Mouse (Mus musculus): ENCODE data around the gene Serpina10. TPM values are rescaled to one million over a fixed set of nuclear protein-coding genes. Genes with fewer than 3 reads are reported as not detected.
"Not testable (repeated sequence)": the region's sequence is repeated elsewhere in the genome, so short reads cannot be mapped to it uniquely, and the experiment has no call there.

Gene Serpina10
- polyA plus RNA-seq, 1 experiment from 2014 or later: 0.11 TPM

- H3K36me3 ChIP-seq (ENCODE audit: control insufficient read depth, insufficient read depth, low read length): no peaks in the 10 kb centered on the region
- 89% methylated on average over 8 of the region's 8 CpGs for WGBS
- no peak for DNase-seq (ENCODE audit: low spot score)
Measured at GRCm38 (mm10) chr12:103583771-103584170, 47.5 kb downstream of the Serpina10 start.

DNA sequence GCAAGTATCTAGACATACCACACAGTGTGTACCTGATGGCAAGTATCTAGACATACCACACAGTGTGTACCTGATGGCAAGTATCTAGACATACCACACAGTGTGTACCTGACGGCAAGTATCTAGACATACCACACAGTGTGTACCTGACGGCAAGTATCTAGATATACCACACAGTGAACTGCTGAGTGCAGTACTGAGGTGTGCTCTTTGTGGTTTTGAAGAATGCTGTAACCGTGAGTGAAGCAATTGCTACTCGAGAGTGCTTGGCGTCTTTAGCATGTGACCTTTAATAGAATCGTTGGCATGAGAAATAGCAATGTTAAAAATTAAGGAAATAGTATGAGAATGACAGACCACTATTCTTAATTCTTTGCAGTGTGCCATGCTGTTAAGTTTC is 53.1 kb downstream of the Serpina10 start:
- not testable (repeated sequence) for H3K4me1 ChIP-seq (ENCODE audit: control insufficient read depth, insufficient read depth, low read length); H3K36me3 ChIP-seq (ENCODE audit: control insufficient read depth, insufficient read depth, low read length)
- 93% methylated on average over 6 of the region's 6 CpGs for WGBS

More at GRCm38 (mm10) chr12:103583771-103584170, 47.5 kb downstream of the Serpina10 start:
- Histone ChIP-seq H3K4me2 (ENCODE audit: low read length) (no peak overlapping the region), H3K27ac (ENCODE audit: low read depth, low read length) (no peak overlapping the region), H3K9ac (ENCODE audit: low read length) (no peak overlapping the region), H3K27me3 (replicated peaks; ENCODE audit: control insufficient read depth, insufficient read depth, low read length) (no peaks in the 10 kb centered on the region), H3K4me1 (ENCODE audit: control insufficient read depth, insufficient read depth, low read length) (no peaks in the 10 kb centered on the region), H3K9me3 (replicated peaks; ENCODE audit: control insufficient read depth, low read length) (no peaks in the 10 kb centered on the region), H3K4me3 (ENCODE audit: low read depth, low read length) (no peak overlapping the region)
- no peak for ATAC-seq

GRCm38 (mm10) chr12:103569690-103570089 is 61.6 kb downstream of the Serpina10 start:
- Histone ChIP-seq H3K9ac (ENCODE audit: low read length) (no peak overlapping the region), H3K36me3 (ENCODE audit: control insufficient read depth, insufficient read depth, low read length) (no peaks in the 10 kb centered on the region), H3K27ac (ENCODE audit: low read depth, low read length) (no peak overlapping the region), H3K4me2 (ENCODE audit: low read length) (no peak overlapping the region), H3K9me3 (replicated peaks; ENCODE audit: control insufficient read depth, low read length) (no peaks in the 10 kb centered on the region), H3K4me1 (ENCODE audit: control insufficient read depth, insufficient read depth, low read length) (no peaks in the 10 kb centered on the region), H3K4me3 (ENCODE audit: low read depth, low read length) (no peak overlapping the region), H3K27me3 (replicated peaks; ENCODE audit: control insufficient read depth, insufficient read depth, low read length) (no peaks in the 10 kb centered on the region)
- DNase-seq (ENCODE audit: low spot score) (no peak), ATAC-seq (no peak)
- 65% methylated on average over 6 of the region's 6 CpGs for WGBS

More for the DNA sequence above, 53.1 kb downstream of the Serpina10 start:
- not testable (repeated sequence) for H3K9ac ChIP-seq (ENCODE audit: low read length); DNase-seq (ENCODE audit: low spot score); H3K4me2 ChIP-seq (ENCODE audit: low read length); H3K9me3 ChIP-seq (replicated peaks; ENCODE audit: control insufficient read depth, low read length); ATAC-seq; H3K27ac ChIP-seq (ENCODE audit: low read depth, low read length); H3K4me3 ChIP-seq (ENCODE audit: low read depth, low read length); H3K27me3 ChIP-seq (replicated peaks; ENCODE audit: control insufficient read depth, insufficient read depth, low read length)

DNA sequence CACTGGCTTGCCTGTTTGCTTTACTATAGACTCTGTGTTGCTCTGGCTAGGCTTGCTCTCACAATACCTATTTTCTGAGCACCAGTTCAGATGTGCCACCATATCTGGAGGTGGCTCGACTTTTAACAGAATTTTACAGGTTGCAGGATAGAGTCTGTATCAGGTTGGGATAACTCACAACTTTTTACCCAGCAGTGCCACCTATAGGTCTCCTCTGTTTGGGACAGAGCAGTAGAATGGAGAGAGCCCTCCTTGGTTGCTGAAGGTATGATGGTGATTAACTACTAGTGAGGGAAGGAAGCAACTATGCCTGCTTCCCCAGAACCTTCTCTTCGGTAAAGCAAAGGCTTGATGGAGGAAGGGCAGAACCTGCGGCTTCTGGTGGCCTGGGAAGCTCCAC is 64.1 kb downstream of the Serpina10 start:
- Histone ChIP-seq H3K4me3 (ENCODE audit: low read depth, low read length) (no peak overlapping the region), H3K4me1 (ENCODE audit: control insufficient read depth, insufficient read depth, low read length) (no peaks in the 10 kb centered on the region), H3K9me3 (replicated peaks; ENCODE audit: control insufficient read depth, low read length) (no peaks in the 10 kb centered on the region), H3K36me3 (ENCODE audit: control insufficient read depth, insufficient read depth, low read length) (no peaks in the 10 kb centered on the region), H3K4me2 (ENCODE audit: low read length) (no peak overlapping the region), H3K9ac (ENCODE audit: low read length) (no peak overlapping the region), H3K27ac (ENCODE audit: low read depth, low read length) (no peak overlapping the region), H3K27me3 (replicated peaks; ENCODE audit: control insufficient read depth, insufficient read depth, low read length) (no peaks in the 10 kb centered on the region)
- ATAC-seq (no peak), DNase-seq (ENCODE audit: low spot score) (peak; percentile 28)
- 73% methylated on average over 3 of the region's 3 CpGs for WGBS

GRCm38 (mm10) chr12:103565151-103565550 is 66.1 kb downstream of the Serpina10 start:
- Histone ChIP-seq H3K4me2 (ENCODE audit: low read length) (no peak overlapping the region), H3K27me3 (replicated peaks; ENCODE audit: control insufficient read depth, insufficient read depth, low read length) (no peaks in the 10 kb centered on the region), H3K27ac (ENCODE audit: low read depth, low read length) (no peak overlapping the region), H3K4me3 (ENCODE audit: low read depth, low read length) (no peak overlapping the region), H3K9me3 (replicated peaks; ENCODE audit: control insufficient read depth, low read length) (no peaks in the 10 kb centered on the region), H3K9ac (ENCODE audit: low read length) (no peak overlapping the region), H3K36me3 (ENCODE audit: control insufficient read depth, insufficient read depth, low read length) (no peaks in the 10 kb centered on the region), H3K4me1 (ENCODE audit: control insufficient read depth, insufficient read depth, low read length) (no peaks in the 10 kb centered on the region)
- 90% methylated on average over 7 of the region's 7 CpGs for WGBS
- no peak for DNase-seq (ENCODE audit: low spot score)
- ATAC-seq: no peak

Other genes starting within 250 kb of the Serpina10 start
- gene Otub2, start 242.8 kb downstream of the Serpina10 start, polyA plus RNA-seq (2014; fragmentation: Nextera tagmentation; extraction: Ambion mirVana): 20.8 and 23.4 TPM in 2 replicates
- 1.2 and 1.3 TPM in 2 replicates for gene 9330161L09Rik, start 223.6 kb downstream of the Serpina10 start, polyA plus RNA-seq (2014; fragmentation: Nextera tagmentation; extraction: Ambion mirVana)
- 103 and 110 TPM in 2 replicates for gene Ddx24, start 205.6 kb downstream of the Serpina10 start, polyA plus RNA-seq (2014; fragmentation: Nextera tagmentation; extraction: Ambion mirVana)
- 7.1 and 9.4 TPM in 2 replicates for gene Ifi27, start 197.2 kb downstream of the Serpina10 start, polyA plus RNA-seq (2014; fragmentation: Nextera tagmentation; extraction: Ambion mirVana)
- gene Ifi27l2a, start 187.8 kb downstream of the Serpina10 start, polyA plus RNA-seq (2014; fragmentation: Nextera tagmentation; extraction: Ambion mirVana): 3.3 and 4.9 TPM in 2 replicates
- not detected in 2 replicates for gene Ifi27l2b, start 174.2 kb downstream of the Serpina10 start, polyA plus RNA-seq (2014; fragmentation: Nextera tagmentation; extraction: Ambion mirVana)
- 2.2 TPM in 2 replicates for gene Ppp4r4, start 99.2 kb downstream of the Serpina10 start, polyA plus RNA-seq (2014; fragmentation: Nextera tagmentation; extraction: Ambion mirVana)
- not detected in 2 replicates for gene Serpina6, start 25.8 kb upstream of the Serpina10 start, polyA plus RNA-seq (2014; fragmentation: Nextera tagmentation; extraction: Ambion mirVana)
- gene Serpina16, start 44.7 kb upstream of the Serpina10 start, polyA plus RNA-seq (2014; fragmentation: Nextera tagmentation; extraction: Ambion mirVana): not detected in 2 replicates
- not detected in 2 replicates for gene Serpina1f, start 64.1 kb upstream of the Serpina10 start, polyA plus RNA-seq (2014; fragmentation: Nextera tagmentation; extraction: Ambion mirVana)
- gene Serpina1d, start 142.1 kb upstream of the Serpina10 start, polyA plus RNA-seq (2014; fragmentation: Nextera tagmentation; extraction: Ambion mirVana): not detected in 2 replicates
- gene Serpina1b, start 198.9 kb upstream of the Serpina10 start, polyA plus RNA-seq (2014; fragmentation: Nextera tagmentation; extraction: Ambion mirVana): not detected in 2 replicates
- not detected in 2 replicates for gene Serpina1a, start 232.1 kb upstream of the Serpina10 start, polyA plus RNA-seq (2014; fragmentation: Nextera tagmentation; extraction: Ambion mirVana)